Mouse (Mus musculus): ENCODE results near the gene Pccb. TPM values are rescaled to one million over a fixed set of nuclear protein-coding genes. Genes with fewer than 3 reads are reported as not detected.
A peak's percentile ranks its signal among the peaks of the same experiment; 100 is the strongest.

Gene Pccb
- polyA plus RNA-seq (2016; fragmentation: Nextera tagmentation; extraction: Ambion mirVana), result 20.2 and 21.0 TPM in 2 replicates

DNA sequence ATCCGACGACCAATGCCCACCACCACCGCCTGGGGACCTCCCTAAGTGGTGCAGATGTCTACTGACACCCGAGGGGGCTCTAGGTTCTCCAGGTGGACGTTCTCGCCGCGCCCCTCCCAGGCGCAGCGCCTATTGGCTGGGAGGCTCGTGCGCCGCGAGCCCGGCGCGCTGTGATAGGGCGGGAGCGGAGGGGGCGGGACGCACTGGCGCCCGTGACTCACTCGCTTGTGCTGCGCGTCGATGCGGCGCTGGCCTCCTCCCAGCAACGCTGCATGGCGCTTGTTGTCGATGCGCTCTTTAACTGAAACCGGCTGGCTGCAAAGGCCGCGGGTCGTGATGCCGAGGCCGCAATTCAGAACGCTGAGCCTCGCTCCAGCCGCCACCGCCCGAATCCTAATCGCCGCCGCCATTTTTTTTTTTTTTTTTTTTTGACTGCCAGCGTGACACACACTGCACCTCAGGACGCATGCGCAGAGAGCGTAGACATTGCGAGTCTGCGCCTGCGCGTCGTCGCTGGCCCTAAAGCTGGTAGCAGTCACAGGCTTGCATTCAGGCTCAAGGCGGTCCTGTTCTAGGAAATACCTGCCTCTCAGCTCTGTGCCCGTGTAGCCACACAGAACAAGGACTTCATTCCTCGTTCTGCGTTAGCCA is at the start of gene Pccb:
TSS of gene Pccb (minus strand) at position 451 of the 651 bp plus-strand sequence.
- ATAC-seq (ENCODE audit: insufficient number of reproducible peaks, insufficient read depth, low FRiP score, low TSS enrichment), result peak; percentile 99
- WGBS, result under 1% methylated on average over 61 of the region's 61 CpGs
- peak within 1 kb of the TSS; percentile 96 for H3K27ac ChIP-seq

DNA sequence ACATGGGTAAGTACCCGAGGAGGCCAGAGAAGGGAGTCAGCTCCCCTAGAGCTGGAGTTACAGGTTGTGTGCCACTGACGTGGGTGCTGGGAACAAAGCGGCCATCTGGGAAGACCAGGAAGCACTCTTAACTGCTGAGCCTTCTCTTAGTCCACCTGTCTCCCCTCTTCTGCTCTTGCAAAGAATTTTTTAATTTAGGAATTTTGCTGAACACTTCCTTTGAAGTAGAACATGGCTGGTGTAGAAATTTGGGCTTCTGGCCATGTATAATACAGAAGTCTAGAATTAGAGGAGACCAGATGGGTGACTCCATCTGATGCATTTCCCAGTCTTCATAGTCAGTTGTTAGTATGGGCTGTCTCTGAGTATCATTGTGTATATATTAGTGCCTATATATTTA is 49.0 kb upstream of the Pccb start:
- Histone ChIP-seq H3K9me3 (no peaks in the 10 kb centered on the region), H3K4me1 (peaks cover 9% of the 10 kb centered on the region), H3K4me3 (no peak overlapping the region), H3K27me3 (no peaks in the 10 kb centered on the region), H3K27ac (no peak overlapping the region), H3K9ac (no peak overlapping the region), H3K36me3 (0 out of 2 replicates have a peak, but pooled peaks cover 4% of the 10 kb centered on the region), H3K4me2 (replicated peaks) (no peak overlapping the region)
- 91% methylated on average over 3 of the region's 3 CpGs for WGBS
- no peak for ATAC-seq (ENCODE audit: insufficient number of reproducible peaks, insufficient read depth, low FRiP score, low TSS enrichment)

More for the DNA sequence above, at the start of gene Pccb:
- Histone ChIP-seq H3K36me3 (no peaks in the 10 kb centered on the region), H3K4me2 (replicated peaks) (peak within 1 kb of the TSS; percentile 58), H3K4me3 (peak within 1 kb of the TSS; percentile 55), H3K27me3 (no peaks in the 10 kb centered on the region), H3K9me3 (no peaks in the 10 kb centered on the region), H3K9ac (peak within 1 kb of the TSS; percentile 60), H3K4me1 (peaks cover 6% of the 10 kb centered on the region)

DNA sequence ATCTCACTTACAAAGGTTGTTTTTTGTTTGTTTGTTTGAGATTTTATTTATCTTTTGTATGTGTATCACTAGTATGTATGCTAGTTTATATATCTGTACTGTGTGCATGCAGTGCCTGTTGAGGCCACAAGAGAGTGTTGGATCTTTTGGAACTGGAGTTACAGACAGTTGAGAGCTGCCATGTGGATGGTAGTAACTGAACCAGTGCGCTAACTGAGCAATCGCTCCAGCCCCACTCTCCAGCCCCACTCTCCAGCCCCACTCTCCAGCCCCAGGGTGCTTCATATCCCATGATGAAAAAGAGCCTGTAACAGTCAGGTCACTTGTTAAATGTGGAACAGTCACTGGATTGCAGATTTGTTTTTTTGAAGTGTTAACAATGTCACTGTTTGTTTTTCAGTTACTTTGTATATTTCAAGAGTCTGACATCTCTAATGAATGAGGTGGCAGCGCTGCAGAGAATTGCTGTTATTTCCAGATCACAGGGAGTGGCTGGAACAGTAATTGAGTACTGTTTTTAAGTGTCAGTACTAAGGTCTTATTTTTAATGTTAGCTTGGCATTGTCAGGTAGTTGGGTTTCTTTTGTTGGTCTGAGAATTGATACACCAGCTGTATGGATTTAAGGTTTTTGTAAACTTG is 45.5 kb upstream of the Pccb start:
- Histone ChIP-seq H3K4me3 (no peak overlapping the region), H3K4me1 (peaks cover 20% of the 10 kb centered on the region), H3K4me2 (replicated peaks) (no peak overlapping the region), H3K36me3 (0 out of 2 replicates have a peak, but pooled peaks cover 4% of the 10 kb centered on the region), H3K27ac (no peak overlapping the region), H3K27me3 (no peaks in the 10 kb centered on the region), H3K9me3 (no peaks in the 10 kb centered on the region), H3K9ac (no peak overlapping the region)
- WGBS, result 83% methylated on average over 3 of the region's 3 CpGs
- no peak for ATAC-seq (ENCODE audit: insufficient number of reproducible peaks, insufficient read depth, low FRiP score, low TSS enrichment)

DNA sequence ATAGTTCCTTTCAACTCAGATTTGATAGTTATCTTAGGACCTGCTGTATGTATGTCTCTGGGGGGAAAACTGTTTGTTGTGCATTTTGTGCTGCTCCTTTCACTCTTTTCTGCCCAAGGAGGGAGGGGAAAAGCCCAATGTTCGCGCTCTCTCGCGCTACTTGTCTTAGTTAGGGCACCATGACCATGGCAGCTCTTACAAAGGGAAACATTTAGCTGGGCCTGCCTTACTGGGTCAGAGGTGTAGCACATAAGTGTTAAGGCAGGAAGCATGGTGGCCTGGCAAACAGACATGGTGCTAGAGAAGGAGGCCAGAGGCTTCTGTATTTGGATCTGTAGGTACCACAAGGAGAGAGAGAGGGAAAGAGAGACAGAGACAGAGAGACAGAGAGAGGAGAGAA is 43.9 kb upstream of the Pccb start:
- Histone ChIP-seq H3K27me3 (no peaks in the 10 kb centered on the region), H3K4me2 (replicated peaks) (peak overlapping the region; percentile 46), H3K4me3 (peak overlapping the region; percentile 22; the same call in 1 of the 2 replicates), H3K9me3 (no peaks in the 10 kb centered on the region), H3K36me3 (0 out of 2 replicates have a peak, but pooled peaks cover 2% of the 10 kb centered on the region), H3K9ac (no peak overlapping the region), H3K4me1 (peaks cover 20% of the 10 kb centered on the region), H3K27ac (no peak overlapping the region)
- 70% methylated on average over 4 of the region's 4 CpGs for WGBS
- ATAC-seq (ENCODE audit: insufficient number of reproducible peaks, insufficient read depth, low FRiP score, low TSS enrichment), result no peak

DNA sequence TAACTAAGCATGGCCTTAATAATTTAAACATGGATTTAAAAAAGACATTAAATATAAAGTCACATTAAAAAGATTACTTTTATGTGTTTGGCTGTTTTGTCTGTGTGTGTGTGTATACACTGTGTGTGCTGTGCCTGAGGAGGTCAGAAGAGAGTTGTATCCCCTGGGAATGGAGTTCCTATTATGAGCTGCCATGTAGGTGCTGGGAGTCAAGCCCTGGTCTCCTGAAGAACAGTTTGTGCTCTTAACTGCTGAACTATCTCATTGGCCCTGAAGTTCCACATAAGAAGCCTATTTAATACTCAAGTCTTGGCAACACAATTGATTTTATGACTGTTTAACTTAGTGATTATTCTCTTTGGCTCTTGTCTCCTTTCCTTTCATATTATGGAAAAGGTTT is 42.8 kb upstream of the Pccb start:
- H3K9ac ChIP-seq, result peak overlapping the region; percentile 99
- no peaks in the 10 kb centered on the region for H3K36me3 ChIP-seq
- peaks cover 20% of the 10 kb centered on the region for H3K4me1 ChIP-seq
- ATAC-seq (ENCODE audit: insufficient number of reproducible peaks, insufficient read depth, low FRiP score, low TSS enrichment), result no peak
- H3K4me3 ChIP-seq, result peak overlapping the region; percentile 97
- H3K9me3 ChIP-seq, result no peaks in the 10 kb centered on the region
- H3K27me3 ChIP-seq, result no peaks in the 10 kb centered on the region
- H3K4me2 ChIP-seq (replicated peaks), result peak overlapping the region; percentile 92
- no peak overlapping the region for H3K27ac ChIP-seq

DNA sequence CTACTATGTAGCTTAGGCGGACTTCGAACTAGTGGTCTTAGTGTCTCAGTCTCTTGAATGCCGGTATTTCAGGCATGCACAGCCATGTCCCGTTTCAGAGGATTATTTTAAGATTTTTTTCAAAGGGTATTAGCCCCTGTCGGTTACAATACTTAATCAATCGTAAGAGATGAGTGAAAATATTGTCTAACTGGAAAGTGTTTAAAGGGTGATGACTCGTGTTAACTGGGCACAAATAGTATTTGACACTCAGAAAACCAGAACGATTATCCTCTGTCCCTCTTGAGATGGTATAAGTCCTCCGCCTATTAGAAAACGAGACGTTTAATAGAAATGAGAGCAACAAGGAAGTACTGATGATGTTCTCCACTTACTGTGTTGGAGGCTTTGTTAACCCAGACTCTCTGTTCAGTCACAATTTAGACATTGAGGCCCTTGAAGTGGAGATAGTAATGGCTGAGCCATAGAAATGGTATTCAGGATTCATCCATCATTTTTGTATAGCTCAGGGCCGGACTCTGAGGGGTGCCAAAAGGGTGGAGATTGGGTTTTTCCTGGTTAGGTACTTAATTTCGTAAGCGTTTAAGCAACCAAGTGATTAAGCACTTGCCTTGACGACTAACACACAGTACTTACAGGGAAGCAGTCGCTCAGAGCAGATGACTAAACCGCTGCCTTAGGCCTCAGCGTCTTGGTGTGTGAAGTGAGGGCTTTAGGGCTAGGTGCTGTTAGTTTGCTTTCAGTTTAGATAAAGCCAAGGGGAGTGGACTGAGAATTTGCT is 41.6 kb upstream of the Pccb start:
- no peak for ATAC-seq (ENCODE audit: insufficient number of reproducible peaks, insufficient read depth, low FRiP score, low TSS enrichment)
- H3K27ac ChIP-seq, result no peak overlapping the region
- 1% methylated on average over 18 of the region's 18 CpGs for WGBS

DNA sequence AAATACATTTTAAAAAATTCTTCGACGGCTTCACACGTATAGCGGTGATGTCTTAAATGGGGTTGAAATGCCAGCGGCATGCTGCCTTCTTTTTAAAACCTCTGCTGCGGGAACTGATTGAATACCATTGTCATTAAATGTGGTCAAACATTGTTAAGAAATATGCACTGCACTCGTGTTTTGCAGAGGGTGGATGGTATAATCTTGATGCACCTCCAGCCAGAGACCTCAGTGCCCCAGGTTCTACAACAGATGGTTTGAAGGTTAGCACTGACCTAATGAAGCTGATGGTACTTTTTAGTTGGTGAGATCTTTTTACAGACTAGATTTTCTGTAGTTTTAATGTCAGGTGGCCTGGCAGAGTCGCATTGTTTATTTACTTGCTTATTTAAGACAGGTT is 41.0 kb upstream of the Pccb start:
- H3K4me3 ChIP-seq, result peak overlapping the region; percentile 97
- H3K27ac ChIP-seq, result no peak overlapping the region
- 1% methylated on average over 8 of the region's 8 CpGs for WGBS
- H3K4me1 ChIP-seq, result peaks cover 20% of the 10 kb centered on the region
- no peak for ATAC-seq (ENCODE audit: insufficient number of reproducible peaks, insufficient read depth, low FRiP score, low TSS enrichment)
- no peaks in the 10 kb centered on the region for H3K36me3 ChIP-seq
- peak overlapping the region; percentile 92 for H3K4me2 ChIP-seq (replicated peaks)
- peak overlapping the region; percentile 99 for H3K9ac ChIP-seq
- no peaks in the 10 kb centered on the region for H3K27me3 ChIP-seq
- no peaks in the 10 kb centered on the region for H3K9me3 ChIP-seq

More for the DNA sequence above, 41.6 kb upstream of the Pccb start:
- Histone ChIP-seq H3K4me3 (peak overlapping the region; percentile 97), H3K4me2 (replicated peaks) (peak overlapping the region; percentile 92), H3K9me3 (no peaks in the 10 kb centered on the region), H3K4me1 (peaks cover 20% of the 10 kb centered on the region), H3K9ac (peak overlapping the region; percentile 99), H3K36me3 (no peaks in the 10 kb centered on the region), H3K27me3 (no peaks in the 10 kb centered on the region)

DNA sequence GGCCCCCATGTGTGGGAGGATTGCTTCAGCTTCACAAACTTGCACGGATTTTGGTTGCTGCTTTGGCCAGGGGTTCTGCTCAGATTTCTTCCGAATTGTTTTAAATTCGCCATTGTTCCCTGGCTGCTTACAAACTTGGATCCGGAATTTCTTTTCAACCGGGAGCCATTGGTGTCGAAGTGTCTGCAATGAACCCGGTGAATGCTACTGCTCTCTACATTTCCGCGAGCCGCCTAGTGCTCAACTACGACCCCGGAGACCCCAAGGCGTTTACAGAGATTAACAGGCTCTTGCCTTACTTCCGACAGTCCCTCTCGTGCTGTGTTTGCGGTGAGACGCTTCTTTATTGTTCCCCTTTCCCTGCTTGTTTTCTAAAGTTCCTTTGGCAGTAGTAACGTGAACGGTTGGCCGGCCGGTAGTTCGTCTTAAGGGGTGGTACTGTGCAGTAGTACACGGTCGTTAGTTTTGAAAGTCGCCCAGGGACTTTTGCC is 40.4 kb upstream of the Pccb start:
- H3K27ac ChIP-seq, result peak overlapping the region; percentile 98
- peak overlapping the region; percentile 92 for H3K4me2 ChIP-seq (replicated peaks)
- no peaks in the 10 kb centered on the region for H3K27me3 ChIP-seq
- no peaks in the 10 kb centered on the region for H3K36me3 ChIP-seq
- ATAC-seq (ENCODE audit: insufficient number of reproducible peaks, insufficient read depth, low FRiP score, low TSS enrichment), result no peak
- peak overlapping the region; percentile 97 for H3K4me3 ChIP-seq
- under 1% methylated on average over 25 of the region's 25 CpGs for WGBS
- H3K9me3 ChIP-seq, result no peaks in the 10 kb centered on the region
- H3K9ac ChIP-seq, result peak overlapping the region; percentile 99
- peaks cover 20% of the 10 kb centered on the region for H3K4me1 ChIP-seq

DNA sequence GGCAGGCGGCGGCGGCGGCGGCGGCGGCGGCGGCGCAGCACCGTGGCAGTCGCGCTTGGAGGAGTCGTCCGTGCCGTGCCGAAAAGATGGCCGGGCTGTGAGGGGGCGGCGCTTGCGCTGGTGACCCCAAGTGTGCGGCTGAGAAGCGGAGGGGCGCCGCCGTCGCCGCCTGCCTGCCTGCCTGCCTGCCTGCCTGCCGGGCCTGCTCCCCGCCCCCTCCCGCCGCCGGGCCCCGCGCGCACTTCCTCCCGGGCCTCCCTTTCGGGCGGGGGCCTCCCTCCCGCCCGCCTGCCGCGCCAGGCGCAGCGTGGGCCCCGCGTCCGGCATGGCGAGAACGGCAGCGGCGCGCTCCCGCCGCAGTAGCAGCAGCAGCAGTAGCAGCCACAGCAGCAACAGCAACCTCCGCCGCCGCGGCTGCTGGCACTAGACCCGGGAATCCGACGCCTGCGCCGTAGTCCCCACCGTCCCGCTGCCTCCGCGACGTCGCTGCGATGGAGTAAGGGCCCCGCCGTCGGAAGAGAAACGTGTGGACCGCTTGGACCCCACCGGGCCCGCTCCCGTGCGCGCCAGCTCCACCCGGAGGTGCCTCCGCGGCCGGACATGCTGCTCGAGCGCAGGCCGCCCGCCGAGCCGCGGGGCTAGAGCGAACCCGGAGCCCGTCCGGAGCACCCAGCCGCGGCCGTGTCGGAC is 39.8 kb upstream of the Pccb start:
- ATAC-seq (ENCODE audit: insufficient number of reproducible peaks, insufficient read depth, low FRiP score, low TSS enrichment), result peak; percentile 76
- Histone ChIP-seq H3K9me3 (no peaks in the 10 kb centered on the region), H3K4me3 (peak overlapping the region; percentile 97), H3K4me2 (replicated peaks) (peak overlapping the region; percentile 92), H3K27ac (peak overlapping the region; percentile 98), H3K4me1 (peaks cover 17% of the 10 kb centered on the region), H3K36me3 (no peaks in the 10 kb centered on the region), H3K27me3 (no peaks in the 10 kb centered on the region), H3K9ac (peak overlapping the region; percentile 99)
- under 1% methylated on average over 94 of the region's 100 CpGs for WGBS

DNA sequence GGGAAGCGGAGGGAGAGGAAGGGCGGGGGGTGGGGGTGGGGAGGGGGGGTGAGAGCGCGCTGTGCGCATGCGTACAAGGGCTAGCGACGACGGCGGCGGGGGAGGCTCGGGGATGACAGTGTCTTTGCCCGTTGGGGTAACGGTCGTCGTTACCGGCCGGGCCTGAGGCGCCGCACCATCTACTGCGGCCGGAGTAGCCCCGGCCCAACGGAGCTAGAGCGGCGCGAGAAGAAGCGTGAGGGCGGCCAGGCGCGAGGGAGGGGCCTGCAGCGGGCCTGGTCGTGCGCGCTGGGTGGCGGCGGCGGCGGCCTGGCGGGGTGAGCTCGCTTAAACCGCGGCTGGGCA is 39.3 kb upstream of the Pccb start, which contains the start of gene Msl2:
TSS of gene Msl2 (plus strand) at position 115 of the 345 bp plus-strand sequence.
- ATAC-seq (ENCODE audit: insufficient number of reproducible peaks, insufficient read depth, low FRiP score, low TSS enrichment), result peak; percentile 68
- WGBS, result 2% methylated on average over 30 of the region's 43 CpGs
- Histone ChIP-seq H3K36me3 (no peaks in the 10 kb centered on the region), H3K27me3 (no peaks in the 10 kb centered on the region), H3K4me3 (peak within 1 kb of the TSS; percentile 97), H3K4me2 (replicated peaks) (peak within 1 kb of the TSS; percentile 92), H3K9ac (peak within 1 kb of the TSS; percentile 99), H3K9me3 (no peaks in the 10 kb centered on the region), H3K27ac (peak within 1 kb of the TSS; percentile 98), H3K4me1 (peaks cover 13% of the 10 kb centered on the region)
